Mouse (Mus musculus): ENCODE data around the gene Glis3.

DNA sequence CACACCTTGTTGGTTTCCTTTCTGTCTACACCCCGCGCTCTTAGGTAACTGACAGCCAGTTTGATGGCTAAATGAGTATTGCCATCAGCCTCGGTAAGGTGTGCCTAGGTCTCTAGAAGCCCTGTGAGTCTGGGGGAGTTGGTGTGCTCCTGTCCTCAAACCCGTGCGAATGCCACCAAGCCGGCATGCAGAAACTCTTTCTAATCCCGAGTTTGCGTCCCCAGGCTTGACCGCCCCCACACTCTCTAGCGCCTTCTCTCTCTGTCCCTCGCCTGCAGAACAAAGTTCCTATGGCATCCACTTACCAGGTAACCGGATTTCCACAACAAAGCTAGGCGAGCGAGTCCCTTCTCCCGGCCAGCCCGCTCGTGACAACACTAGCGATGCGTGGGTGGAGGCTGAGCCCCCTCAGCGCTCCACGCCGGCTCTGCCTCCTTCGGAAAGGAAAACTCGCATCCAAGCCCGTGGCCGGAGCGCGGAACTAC is 544 bp downstream of the Glis3 start:
- no peak for TF ChIP-seq ZC3H11A (IDR thresholded peaks at IDR 0.05; ENCODE audit: borderline replicate concordance, low read depth, low read length)
- TF ChIP-seq MAFK (IDR thresholded peaks at IDR 0.05; ENCODE audit: insufficient read depth, low read depth, low read length) = no peak
- TF ChIP-seq HCFC1 (IDR thresholded peaks at IDR 0.05; ENCODE audit: borderline replicate concordance, insufficient read depth, low read length) = no peak

Data from ES-E14 (cell line).